Mouse (Mus musculus): ENCODE measurements at regions not wholly inside any gene's neighbourhood (a gene's known extent, or its start where the extent isn't known, plus 50 kb on each side); places are given as distances from the start of the nearest gene placed in this dataset.
A peak's percentile ranks its signal among the peaks of the same experiment; 100 is the strongest.
"Not testable (repeated sequence)": the region's sequence is repeated elsewhere in the genome, so short reads cannot be mapped to it uniquely, and the experiment has no call there.

GRCm38 (mm10) chr10:119099092-119099792 lies 140.6 kb downstream of the Cand1 start:
- ATAC-seq (ENCODE audit: poor library complexity, severe bottlenecking): no peak

DNA sequence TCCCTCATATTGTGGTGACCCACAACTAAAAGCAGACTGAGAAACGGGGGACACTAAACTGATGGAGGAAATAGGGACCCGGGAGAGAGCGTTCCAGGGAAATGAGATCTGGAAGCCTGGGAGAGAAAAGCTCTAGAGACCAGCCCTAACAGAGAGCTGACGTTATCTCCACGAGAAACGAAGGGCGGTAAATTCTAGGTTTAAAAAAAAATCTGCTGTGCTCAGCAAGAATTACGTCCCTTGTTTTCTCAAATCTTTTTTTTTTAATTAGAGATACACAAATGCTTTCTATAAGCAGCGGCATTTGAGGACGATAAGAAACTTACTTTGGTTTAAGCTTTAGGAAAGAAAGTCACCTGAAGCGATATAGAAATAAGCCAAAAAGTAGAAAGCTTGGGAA lies 145.7 kb downstream of the Cand1 start:
- no peak for ATAC-seq (ENCODE audit: poor library complexity, severe bottlenecking)

GRCm38 (mm10) chr10:119087886-119088285 lies 152.0 kb downstream of the Cand1 start:
- ATAC-seq (ENCODE audit: poor library complexity, severe bottlenecking): no peak

DNA sequence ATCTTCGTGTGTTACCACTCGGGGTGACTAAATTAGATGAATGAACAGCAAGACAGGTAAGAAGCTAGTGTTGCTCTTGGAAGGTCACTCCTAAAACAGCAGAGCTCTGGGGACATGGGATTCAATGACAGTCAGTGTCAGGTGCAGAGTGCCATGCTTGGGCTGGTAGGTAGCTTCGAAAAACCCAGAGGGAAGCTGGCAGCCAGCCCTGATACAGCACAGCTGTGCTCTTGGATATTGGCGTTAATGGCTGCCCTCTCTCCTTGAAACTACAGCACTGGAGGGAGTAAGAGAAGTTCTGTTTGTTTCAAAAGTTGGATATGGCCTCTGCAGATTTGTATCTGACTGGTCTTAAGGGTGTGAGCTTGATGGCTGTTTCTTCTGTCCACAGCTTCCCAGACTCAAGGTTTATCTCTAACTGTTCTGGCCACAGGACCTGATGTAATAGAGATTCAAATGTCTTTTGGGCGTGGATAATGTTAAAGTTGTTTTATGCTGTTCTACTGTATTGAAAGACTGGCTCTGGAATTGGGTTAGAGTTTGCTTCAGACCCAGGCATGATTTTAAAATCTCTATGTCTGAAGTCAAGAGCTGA lies 152.7 kb downstream of the Cand1 start:
- ATAC-seq (ENCODE audit: poor library complexity, severe bottlenecking): no peak

DNA sequence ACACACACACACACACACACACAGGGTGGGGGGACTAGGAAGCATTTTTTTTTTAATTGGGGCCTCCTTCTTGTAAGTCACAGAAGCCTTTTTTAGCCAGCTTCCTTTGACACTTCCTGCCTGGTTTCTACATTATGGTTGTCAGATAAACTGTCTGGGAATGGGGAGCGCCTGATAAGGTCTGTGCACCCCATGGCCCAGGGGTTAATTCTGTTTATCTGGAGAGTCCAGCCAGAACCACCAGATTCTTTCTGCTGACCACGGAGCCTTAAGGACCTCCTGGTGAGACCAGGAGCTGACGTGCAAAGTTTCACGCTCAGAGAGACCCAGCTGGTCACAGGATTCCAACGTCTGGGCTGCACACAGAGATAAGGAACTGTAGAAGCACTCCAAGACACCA lies 153.4 kb downstream of the Cand1 start:
- ATAC-seq (ENCODE audit: poor library complexity, severe bottlenecking): no peak

DNA sequence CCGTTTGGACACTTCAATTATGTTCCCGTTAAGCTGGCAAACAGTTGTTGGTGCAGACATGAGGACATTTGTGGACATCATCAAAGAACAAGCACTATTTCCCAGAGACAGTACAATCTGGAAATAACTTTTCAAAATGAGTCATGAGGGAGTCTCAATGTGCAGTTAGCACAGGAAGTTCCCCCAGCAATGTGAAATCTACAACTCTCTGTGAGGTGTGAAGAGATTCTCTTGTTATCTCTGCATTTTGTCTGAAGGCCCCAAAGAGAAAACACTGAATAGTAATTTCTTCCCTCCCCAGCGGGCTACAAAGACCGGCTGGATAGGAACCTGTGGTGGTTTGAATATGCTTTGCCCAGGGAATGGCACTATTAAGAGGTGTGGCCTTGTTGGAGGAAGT lies 156.4 kb downstream of the Cand1 start:
- ATAC-seq (ENCODE audit: poor library complexity, severe bottlenecking): peak; percentile 14; the same call in 1 of the 2 replicates

- no peak for ATAC-seq (ENCODE audit: poor library complexity, severe bottlenecking)
Measured at GRCm38 (mm10) chr10:119082861-119083260, 157.0 kb downstream of the Cand1 start.

DNA sequence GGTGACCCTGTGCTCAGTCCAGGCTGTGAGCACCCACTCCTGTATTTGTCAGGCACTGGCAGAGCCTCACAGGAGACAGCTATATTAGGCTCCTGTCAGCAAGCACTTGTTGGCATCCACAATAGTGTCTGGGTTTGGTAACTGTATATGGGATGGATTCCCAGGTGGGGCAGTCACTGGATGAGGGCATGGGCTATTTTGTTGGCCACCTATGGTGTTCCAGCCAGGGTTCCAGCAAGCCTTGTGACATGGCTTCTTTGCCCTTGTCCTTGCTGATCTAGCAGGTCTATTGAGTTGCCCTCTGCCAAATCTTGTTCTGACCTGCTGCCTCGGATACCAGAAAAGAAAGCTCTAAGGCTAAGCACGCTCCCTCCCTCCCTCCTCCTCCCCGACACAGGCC lies 158.1 kb downstream of the Cand1 start:
- not testable (repeated sequence) for ATAC-seq (ENCODE audit: poor library complexity, severe bottlenecking)

DNA sequence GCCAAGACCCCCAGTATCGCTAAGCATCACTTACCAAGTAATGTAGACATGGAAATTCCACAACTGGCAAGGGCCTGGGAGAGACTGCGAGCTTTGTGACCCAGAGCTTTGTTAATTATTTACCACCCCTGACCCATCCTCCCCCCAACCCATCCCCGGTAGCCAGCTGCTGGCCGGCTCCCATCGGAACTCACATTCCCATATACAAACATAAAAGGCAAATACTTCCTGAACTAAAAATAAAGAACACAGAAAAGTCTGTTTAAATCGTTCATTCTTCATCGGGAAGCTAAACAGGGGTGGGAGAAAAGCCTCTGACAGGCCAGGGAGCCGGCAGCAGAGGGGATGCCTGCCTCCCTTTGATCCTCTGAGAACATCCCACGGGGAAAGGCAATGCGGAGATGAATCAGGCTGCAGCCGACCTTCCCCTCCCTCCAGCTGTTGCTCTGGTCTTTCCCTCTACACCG lies 163.7 kb downstream of the Cand1 start:
- no peak for ATAC-seq (ENCODE audit: poor library complexity, severe bottlenecking)

DNA sequence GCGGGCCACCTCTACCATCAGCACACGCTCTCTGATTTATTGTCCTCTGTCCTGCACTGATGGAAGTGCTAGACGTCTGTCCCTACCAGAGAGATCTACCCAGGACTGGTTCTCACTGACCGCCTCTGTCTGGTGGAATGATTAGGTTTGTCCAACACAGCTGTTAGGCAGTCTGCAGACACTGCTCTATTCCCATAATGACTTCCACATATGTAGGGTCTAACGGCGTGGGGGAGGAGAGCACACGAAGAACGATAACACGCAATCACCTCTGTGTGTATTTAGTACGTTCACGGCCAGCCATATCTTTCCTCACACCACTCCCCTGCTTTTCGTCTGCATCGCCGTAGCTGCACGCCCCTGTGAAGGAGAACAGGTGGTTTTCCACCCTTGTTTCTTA lies 165.0 kb downstream of the Cand1 start:
- no peak for ATAC-seq (ENCODE audit: poor library complexity, severe bottlenecking)

DNA sequence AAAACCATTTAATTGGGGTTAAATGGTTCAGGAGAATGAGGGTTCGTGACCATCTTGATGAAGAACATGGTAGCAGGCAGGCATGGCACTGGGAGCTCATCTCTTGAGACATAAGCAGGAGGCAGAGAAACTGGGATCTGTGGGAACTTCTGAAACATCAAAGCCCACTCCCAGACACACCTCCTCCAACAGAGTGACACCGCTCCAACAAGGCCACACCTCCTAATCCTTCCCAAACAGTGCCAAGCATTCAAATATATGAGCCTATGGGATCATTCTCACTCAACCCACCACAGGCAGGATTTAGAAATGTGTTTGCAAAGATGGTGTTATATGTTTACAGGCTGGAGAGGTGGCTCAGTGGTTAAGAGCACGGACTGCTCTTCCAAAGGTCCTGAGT lies 165.9 kb downstream of the Cand1 start:
- no peak for ATAC-seq (ENCODE audit: poor library complexity, severe bottlenecking)

- ATAC-seq (ENCODE audit: poor library complexity, severe bottlenecking): no peak
Measured at GRCm38 (mm10) chr10:119069410-119069809, 170.4 kb downstream of the Cand1 start.

GRCm38 (mm10) chr10:119067838-119068237 lies 172.0 kb downstream of the Cand1 start:
- ATAC-seq (ENCODE audit: poor library complexity, severe bottlenecking): no peak

- ATAC-seq (ENCODE audit: poor library complexity, severe bottlenecking): no peak
Measured at GRCm38 (mm10) chr10:119067366-119067765, 172.5 kb downstream of the Cand1 start.

DNA sequence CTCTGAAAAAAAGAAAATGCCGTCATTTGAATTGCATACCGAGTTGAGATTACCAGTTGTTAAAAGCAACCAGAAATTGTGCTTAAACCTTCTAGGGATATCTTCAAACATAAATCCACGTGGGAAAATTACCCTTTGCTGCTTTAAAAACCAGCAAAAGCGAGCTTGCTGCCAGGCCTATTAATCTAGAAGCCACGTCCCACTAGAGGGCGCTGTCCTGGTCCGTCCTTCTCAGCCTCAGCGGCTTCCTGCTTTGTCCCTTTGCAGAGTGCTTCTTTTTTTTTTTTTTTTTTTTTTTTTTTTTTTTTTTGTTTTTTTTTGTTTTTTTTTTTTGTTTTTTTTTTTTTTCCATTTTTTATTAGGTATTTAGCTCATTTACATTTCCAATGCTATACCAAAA lies 173.9 kb downstream of the Cand1 start:
- peak; percentile 74 for ATAC-seq (ENCODE audit: poor library complexity, severe bottlenecking)

GRCm38 (mm10) chr10:119065133-119065817 lies 174.6 kb downstream of the Cand1 start:
- ATAC-seq (ENCODE audit: poor library complexity, severe bottlenecking): peak; percentile 61; the same call in 1 of the 2 replicates

DNA sequence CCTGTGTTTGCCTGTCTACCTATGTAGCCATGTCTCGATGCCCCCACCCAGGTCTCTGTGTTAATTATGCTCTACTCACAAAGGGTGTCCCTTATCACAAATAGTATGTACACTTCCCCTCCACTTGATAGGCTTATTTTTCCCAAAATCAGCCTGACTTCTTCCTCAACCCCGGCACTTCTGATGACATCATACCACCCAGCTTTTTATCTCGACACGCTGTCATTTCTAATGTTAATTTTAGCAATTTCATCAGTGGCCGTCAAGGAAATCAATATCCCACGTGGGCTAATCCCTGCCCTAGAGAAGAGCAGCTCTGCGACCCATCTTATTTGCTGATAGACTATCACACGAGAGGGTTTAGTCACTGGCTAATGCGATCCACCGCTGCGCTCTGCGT lies 175.6 kb downstream of the Cand1 start:
- no peak for ATAC-seq (ENCODE audit: poor library complexity, severe bottlenecking)

DNA sequence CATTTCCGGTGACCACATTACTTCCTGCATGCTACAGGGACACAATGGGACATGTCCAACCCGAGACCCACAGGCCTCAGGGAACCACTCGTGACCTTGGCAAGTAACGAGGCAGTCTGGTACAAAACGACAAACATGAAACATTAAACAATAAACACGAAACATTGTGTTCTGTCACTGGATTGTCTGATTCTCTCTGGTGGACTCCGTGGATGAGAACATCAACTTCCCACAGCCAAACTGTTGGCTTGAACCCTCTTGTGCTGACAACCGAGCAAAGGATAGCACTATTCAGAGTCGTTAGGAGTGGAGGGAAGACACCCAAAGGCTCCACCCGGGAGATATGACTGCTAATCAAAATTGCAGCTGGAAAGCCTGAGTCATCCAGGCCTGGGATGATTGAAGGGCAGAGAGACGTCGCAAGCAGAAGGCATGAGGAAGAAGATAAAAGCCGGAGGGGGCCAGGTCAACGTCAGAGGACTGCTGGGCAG lies 176.6 kb downstream of the Cand1 start:
- no peak for ATAC-seq (ENCODE audit: poor library complexity, severe bottlenecking)

DNA sequence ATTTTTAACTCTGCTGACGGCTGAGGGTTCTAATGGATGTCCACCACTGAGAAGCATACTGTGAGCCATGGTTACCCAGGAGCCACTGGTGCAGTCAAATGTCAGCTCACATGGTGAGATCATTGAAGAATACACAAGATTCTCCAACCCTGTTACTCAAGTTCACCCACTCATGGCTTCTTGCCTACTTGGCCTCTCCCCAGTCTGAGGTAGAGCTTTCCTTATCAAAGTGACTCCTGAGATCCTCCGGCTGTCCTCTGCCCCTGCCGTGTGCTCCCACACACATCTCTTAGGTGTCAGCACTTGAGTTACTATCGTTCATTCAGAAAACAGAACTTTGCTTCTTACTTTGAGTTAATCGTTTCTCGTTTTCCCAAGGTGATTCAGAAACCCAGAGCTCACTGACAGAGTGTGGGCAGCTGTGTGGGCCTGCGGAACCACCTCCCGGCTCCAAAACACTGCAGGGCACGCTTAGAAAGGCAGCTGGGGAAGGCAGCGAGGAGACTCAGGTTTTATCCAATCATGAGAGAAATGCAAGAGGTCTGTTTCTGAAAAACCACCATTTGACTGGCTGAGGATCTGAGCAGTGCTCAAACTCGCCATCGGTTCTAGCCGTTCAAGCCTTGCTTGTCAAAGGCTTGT lies 177.8 kb downstream of the Cand1 start:
- ATAC-seq (ENCODE audit: poor library complexity, severe bottlenecking): no peak

DNA sequence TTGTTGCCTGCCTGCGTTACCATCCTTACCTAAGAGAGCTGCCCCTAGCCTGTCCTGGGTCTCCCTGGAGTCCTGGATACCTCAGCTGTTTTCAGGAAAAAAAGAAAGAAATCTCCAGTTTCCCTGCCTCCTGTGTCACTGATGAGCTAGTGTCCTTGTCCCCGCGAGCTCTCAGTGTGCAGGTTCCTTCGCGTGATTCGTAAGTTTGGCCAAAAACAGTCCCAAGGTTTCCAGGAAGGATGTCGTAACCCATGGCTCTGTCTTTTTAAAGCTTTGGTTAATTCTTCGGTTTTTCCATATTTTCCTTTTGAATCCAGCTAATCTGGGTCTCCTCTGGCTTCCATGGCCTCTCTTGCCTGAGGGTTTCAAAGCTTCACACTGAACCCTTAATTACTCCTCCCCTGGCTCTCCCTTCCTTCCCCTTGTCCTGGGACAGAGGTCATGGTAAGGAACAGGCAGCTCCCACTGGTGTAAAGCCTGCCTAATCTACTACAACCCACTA lies 178.5 kb downstream of the Cand1 start:
- no peak for ATAC-seq (ENCODE audit: poor library complexity, severe bottlenecking)

GRCm38 (mm10) chr10:119058493-119059020 lies 181.3 kb downstream of the Cand1 start:
- no peak for ATAC-seq (ENCODE audit: poor library complexity, severe bottlenecking)

Data from megakaryocyte, adult 5-6 weeks (primary cell).